Mouse (Mus musculus) testis, adult 2 months (tissue): ENCODE measurements around the gene Rdh13. TPM values are rescaled to one million over a fixed set of nuclear protein-coding genes. Genes with fewer than 3 reads are reported as not detected.

Experiments
- H3K27ac ChIP-seq: fragments of 200-500 bp; 2 replicates; pipeline ENCODE4 v1.5.1; 2012; ENCODE audit warnings: low read depth, low read length; ENCODE audit not compliant: control insufficient read depth, insufficient read depth
- H3K27me3 ChIP-seq: fragments of 200-500 bp; 2 replicates; pipeline ENCODE4 v1.6.1; 2012; ENCODE audit warnings: mild to moderate bottlenecking, low read length, moderate library complexity; ENCODE audit not compliant: control insufficient read depth, insufficient read depth
- H3K36me3 ChIP-seq: fragments of 200-500 bp; 2 replicates; pipeline ENCODE4 v1.6.1; 2012; ENCODE audit warnings: mild to moderate bottlenecking, low read length; ENCODE audit not compliant: control insufficient read depth, insufficient read depth
- H3K4me1 ChIP-seq: fragments of 200-500 bp; 2 replicates; pipeline ENCODE4 v1.6.1; 2012; ENCODE audit warnings: low read length; ENCODE audit not compliant: control insufficient read depth, insufficient read depth
- H3K4me3 ChIP-seq: fragments of 200-500 bp; 2 replicates; pipeline ENCODE4 v1.5.1; 2012; ENCODE audit warnings: low read depth, mild to moderate bottlenecking, low read length, moderate library complexity, mixed read lengths; ENCODE audit not compliant: control insufficient read depth
- CTCF ChIP-seq: fragments of 200-500 bp; IDR thresholded peaks from 2 replicates; pipeline ENCODE4 v1.5.1; 2012; ENCODE audit warnings: low read depth, mild to moderate bottlenecking, inconsistent platforms, low read length, moderate library complexity; ENCODE audit not compliant: control insufficient read depth, insufficient read depth, insufficient replicate concordance
- POLR2A ChIP-seq: fragments of 200-500 bp; IDR thresholded peaks from 2 replicates; pipeline ENCODE4 v1.6.1; 2012; ENCODE audit warnings: low read depth, mild to moderate bottlenecking, inconsistent platforms, low read length, moderate library complexity; ENCODE audit not compliant: control insufficient read depth
- polyA plus RNA-seq: library from polyadenylated mRNA; depleted of rRNA; stranded (reverse); fragments of >200 nt; gene quantifications from 2 replicates; pipeline ENCODE4 v1.2.3, GENCODE M21; 2012

Gene Rdh13
- polyA plus RNA-seq, 1 experiment, result 2.5 TPM

DNA sequence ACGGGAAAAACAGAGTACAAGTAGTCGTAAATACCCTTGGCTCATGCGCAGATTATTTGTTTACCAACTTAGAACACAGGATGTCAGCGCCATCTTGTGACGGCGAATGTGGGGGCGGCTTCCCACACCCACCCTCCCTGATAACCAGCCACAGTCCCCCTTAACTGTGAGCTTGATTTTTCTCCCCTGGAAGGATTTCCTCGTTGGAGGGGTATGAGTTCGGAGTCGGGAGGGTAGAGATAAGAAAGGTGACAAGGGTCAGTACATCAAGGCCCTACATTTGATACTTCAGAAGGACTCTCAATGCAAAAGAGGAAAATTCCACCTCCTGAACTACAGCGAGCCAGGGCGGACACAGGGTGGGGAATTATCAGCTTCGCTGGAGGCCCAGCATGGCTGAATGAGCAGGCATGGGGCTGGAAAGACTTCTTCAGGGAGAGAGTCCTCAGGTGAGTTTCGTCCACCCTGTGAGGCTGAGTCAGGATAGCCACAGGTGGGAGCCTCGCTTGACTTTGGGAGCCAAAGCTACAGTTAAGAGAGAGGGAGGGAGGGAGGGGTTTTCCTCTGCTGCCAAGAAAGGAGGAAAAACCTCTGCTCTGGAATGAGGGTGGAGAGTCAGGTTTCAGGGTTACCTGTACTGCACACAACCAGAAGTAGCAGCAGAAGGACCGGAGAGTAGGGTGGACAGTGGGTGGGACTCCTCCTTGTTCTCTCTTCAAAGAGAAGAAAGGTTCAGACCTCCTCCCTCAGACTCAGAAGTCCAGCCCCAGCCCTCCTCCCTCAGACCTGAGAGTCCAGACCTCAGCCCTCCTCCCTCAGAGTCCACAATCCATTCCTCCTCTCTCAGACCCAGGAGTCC lies 15.4 kb upstream of the Rdh13 start, which contains the start of gene Eps8l1:
Gene Eps8l1 (plus strand): TSS at position 99 of the 859 bp plus-strand sequence.
- H3K4me1 ChIP-seq, result peaks cover 2% of the 10 kb centered on the region; the same call in 1 of the 2 replicates
- peak within 1 kb of the TSS; percentile 53; the same call in 1 of the 2 replicates for H3K27ac ChIP-seq
- no peaks in the 10 kb centered on the region for H3K36me3 ChIP-seq
- TF ChIP-seq CTCF, result no peak
- no peak for TF ChIP-seq POLR2A
- no peak within 1 kb of the TSS; the same call in 1 of the 2 replicates for H3K4me3 ChIP-seq
- H3K27me3 ChIP-seq, result no peaks in the 10 kb centered on the region

DNA sequence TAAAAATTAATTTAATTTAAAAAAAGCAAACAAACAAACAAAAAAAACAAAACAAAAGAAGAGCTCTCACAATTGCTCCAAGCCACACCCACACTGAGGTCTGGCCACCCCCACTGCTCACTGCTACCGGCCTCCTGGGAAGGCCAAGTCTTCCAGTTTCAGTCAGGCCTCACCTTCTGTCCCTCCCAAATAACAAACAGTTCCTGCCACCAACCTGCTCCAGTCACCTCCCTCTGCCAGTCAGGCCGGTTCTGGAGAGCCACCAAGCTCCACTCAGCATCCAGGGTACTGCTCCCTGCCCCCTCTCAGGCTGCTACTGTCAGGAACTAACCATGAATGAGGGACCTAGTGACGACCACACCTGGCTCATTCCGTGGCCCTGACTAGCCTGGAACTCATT lies 7.2 kb upstream of the Rdh13 start:
- Histone ChIP-seq H3K27ac (no peak overlapping the region), H3K4me3 (no peak overlapping the region), H3K4me1 (no peaks in the 10 kb centered on the region; the same call in 1 of the 2 replicates), H3K27me3 (no peaks in the 10 kb centered on the region), H3K36me3 (no peaks in the 10 kb centered on the region)
- TF ChIP-seq POLR2A (no peak), CTCF (no peak)

DNA sequence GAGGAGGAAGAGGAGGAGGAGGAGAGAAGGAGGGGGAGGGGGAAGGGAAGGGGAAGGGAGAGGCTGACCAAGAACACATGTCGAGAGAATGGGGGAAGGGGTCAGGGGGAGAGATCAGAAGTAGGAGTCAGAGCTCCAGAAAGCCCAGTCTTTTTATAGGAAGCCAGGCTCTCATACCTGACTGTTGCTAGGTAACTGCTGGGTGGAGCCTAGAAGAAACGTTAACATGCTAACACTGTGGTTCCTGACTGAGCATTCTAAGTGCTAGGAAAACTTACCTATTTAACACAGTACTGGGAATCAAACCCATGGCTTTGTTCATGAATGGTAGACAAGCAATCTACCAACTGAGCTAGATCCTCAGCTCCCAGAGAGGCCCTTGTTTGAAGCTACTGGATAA lies 3.8 kb upstream of the Rdh13 start:
- H3K4me3 ChIP-seq, result no peak overlapping the region
- TF ChIP-seq POLR2A (no peak), CTCF (no peak)
- H3K36me3 ChIP-seq, result no peaks in the 10 kb centered on the region
- no peak overlapping the region for H3K27ac ChIP-seq
- no peaks in the 10 kb centered on the region for H3K27me3 ChIP-seq
- H3K4me1 ChIP-seq, result peaks cover 3% of the 10 kb centered on the region

DNA sequence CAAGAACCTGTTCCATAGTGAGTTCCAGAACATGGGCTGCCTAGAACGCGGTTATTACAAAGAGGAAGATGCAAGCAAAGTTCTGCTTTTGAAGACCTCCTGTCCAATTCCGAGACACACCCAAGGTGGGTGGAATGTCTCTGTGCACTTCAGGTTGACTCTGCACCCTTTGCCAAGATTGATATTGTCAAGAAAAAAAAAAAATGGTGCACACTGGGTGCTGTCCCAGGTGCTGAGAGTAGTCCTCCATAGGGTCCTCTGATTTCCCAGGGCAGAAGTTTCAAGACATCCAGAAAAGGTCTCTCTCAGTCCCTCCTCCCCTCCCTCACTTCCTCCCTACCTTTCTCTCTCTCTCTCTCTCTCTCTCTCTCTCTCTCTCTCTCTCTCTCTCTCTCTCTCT lies 3.0 kb upstream of the Rdh13 start:
- TF ChIP-seq CTCF, result no peak
- TF ChIP-seq POLR2A, result no peak
- Histone ChIP-seq H3K36me3 (no peaks in the 10 kb centered on the region), H3K27me3 (no peaks in the 10 kb centered on the region), H3K4me3 (no peak overlapping the region), H3K27ac (no peak overlapping the region), H3K4me1 (peaks cover 3% of the 10 kb centered on the region)

DNA sequence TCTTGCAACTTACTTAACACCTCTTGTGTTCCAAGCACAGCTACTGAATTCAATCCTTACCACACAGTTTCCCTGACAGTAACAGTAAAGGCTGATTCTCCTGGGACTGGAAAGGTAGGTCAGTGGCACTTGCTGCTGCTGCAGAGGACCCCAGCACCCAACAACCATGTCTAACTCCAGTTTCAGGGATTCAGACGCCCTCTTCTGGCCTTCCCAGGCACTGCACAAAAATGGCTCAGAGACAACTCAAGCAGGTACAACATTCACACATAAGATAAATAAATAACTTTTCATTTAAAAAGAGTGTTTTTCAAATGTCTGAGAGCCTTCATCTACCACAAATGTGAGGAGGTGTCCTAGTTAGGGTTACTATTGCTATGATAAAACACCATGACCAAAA lies 1.7 kb upstream of the Rdh13 start:
- Histone ChIP-seq H3K4me1 (peaks cover 3% of the 10 kb centered on the region), H3K27me3 (no peaks in the 10 kb centered on the region), H3K36me3 (no peaks in the 10 kb centered on the region), H3K4me3 (no peak overlapping the region), H3K27ac (no peak overlapping the region)
- TF ChIP-seq CTCF (no peak; the same call in 1 of the 2 replicates), POLR2A (no peak)

DNA sequence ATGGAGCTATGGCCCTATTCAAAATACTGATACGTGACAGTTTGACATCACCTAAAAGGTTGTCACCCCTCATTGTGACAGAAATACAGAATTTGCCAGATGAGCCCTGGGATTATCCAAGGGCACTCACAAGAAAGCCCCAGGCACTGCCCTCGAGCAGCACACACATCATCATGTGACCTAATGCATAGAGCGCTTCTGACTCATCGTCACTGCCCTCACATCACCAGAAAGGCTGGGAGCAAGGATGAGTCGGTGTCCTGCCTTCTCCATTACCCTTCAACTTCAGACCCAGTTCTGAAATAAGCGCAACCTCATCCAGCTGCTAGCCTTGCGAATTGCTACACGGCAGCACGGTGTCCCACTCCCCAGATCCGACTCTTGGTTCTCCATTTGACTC lies 4.9 kb downstream of the Rdh13 start:
- Histone ChIP-seq H3K36me3 (no peaks in the 10 kb centered on the region), H3K4me1 (peaks cover 3% of the 10 kb centered on the region; the same call in 1 of the 2 replicates), H3K27ac (no peak overlapping the region), H3K27me3 (no peaks in the 10 kb centered on the region), H3K4me3 (no peak overlapping the region)
- TF ChIP-seq CTCF (no peak), POLR2A (no peak)

DNA sequence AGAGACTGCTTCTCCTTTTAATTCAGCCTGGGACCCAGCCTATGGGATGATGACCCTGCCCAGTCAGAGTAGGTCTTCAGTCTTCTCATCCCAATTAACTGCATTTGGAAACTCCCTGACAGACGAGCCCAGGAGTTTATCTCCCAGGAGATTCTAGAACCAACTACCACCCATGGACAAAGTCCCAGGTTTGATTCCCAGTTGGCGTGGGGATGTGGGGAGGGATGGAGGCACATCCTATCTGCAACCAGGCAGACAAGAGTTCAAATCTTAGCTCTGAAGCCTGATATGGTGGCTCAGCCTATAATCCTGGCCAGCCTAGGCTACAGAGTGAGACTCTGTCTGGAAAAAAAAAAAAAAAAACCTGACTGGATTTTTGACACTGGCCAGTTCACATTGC lies 7.7 kb downstream of the Rdh13 start:
- H3K36me3 ChIP-seq, result no peaks in the 10 kb centered on the region
- TF ChIP-seq CTCF (no peak), POLR2A (no peak)
- no peak overlapping the region for H3K4me3 ChIP-seq
- no peaks in the 10 kb centered on the region for H3K4me1 ChIP-seq
- no peak overlapping the region for H3K27ac ChIP-seq
- H3K27me3 ChIP-seq, result no peaks in the 10 kb centered on the region

DNA sequence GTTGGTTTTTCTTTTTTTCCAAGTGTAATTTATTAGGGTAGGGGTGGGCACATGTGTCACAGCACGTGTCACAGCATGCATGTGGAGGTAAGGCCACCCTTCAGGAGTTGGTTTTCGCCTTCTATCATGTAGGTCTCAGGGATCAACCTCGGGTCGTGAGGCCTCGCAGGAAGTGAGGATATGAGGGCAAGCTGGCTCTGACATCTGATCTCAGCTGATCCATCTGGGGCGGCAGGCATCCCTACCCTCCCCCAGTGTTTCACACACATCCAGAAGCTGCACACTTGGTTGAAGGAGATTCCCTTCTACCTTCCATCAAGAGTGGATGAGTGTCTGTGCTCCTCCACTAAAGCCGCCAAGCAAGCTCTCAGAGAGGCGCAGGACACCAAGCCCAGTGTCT lies 13.4 kb downstream of the Rdh13 start:
- Histone ChIP-seq H3K36me3 (no peaks in the 10 kb centered on the region), H3K4me3 (no peak overlapping the region), H3K4me1 (no peaks in the 10 kb centered on the region), H3K27me3 (no peaks in the 10 kb centered on the region), H3K27ac (no peak overlapping the region)
- no peak for TF ChIP-seq POLR2A
- TF ChIP-seq CTCF, result no peak
